Mouse (Mus musculus): ENCODE measurements around the gene Macrod2.

The Macrod2 gene

DNA sequence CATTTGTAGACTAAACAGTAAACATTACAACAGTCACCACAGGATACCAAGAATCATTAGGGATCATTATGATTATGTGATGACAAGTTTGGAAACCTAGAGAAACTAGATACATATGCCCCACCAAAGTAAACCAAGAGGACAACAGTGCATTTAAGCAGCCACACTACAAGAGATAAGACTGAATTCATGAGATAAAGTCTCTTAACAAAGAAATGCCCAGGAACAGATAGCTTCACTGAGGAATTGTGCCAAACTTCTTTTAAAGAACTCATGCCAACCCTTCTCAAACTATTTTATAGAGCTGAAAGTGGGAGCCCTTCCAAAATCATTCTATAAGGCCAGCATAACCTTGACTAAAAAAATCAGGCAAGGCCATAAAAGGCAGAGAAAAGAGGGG is 2015.0 kb downstream of the Macrod2 start:
- no peak for DNase-seq (ENCODE audit: low read depth in 1 of 2, low spot score in 2 of 2)

DNA sequence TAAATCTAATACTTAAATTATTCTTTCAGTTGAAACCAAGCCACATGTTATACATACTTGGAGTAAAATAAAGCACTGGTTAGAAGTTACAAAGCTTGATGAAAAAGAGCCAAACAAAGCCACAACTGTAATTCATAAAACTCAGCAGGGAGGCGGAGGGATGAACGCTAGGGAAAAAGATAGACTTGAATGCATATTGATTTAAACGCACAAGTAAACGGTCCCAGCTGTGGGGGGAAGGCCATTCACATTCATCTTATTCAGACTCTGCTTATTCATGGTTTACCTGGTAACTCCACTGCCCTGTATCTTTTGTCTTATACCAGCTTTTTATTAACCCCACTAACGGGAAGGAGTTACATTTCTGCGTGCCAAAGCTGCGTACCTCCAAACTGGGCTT is 2038.0 kb downstream of the Macrod2 start:
- no peak for DNase-seq (ENCODE audit: low read depth in 1 of 2, low spot score in 2 of 2)

DNA sequence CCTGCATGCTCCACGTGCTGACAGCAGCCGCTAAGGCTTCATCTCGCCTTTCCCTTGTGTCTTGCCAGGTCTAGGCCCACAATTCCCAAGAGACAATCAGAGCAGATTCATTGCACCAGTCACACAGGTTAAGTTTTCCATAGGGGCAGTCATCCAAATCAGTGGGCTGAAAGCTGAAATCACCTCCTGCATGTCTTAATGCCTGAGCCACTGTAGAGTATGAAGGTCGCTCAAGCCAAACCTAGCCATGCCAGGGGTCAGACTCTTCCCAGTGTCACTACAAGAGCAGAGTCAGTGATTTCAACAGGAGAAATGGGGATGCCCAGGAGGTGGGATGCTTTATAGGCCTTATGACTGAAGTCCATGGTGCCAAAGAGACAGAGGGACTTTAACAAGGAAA is 2039.6 kb downstream of the Macrod2 start:
- no peak for DNase-seq (ENCODE audit: low read depth in 1 of 2, low spot score in 2 of 2)

DNA sequence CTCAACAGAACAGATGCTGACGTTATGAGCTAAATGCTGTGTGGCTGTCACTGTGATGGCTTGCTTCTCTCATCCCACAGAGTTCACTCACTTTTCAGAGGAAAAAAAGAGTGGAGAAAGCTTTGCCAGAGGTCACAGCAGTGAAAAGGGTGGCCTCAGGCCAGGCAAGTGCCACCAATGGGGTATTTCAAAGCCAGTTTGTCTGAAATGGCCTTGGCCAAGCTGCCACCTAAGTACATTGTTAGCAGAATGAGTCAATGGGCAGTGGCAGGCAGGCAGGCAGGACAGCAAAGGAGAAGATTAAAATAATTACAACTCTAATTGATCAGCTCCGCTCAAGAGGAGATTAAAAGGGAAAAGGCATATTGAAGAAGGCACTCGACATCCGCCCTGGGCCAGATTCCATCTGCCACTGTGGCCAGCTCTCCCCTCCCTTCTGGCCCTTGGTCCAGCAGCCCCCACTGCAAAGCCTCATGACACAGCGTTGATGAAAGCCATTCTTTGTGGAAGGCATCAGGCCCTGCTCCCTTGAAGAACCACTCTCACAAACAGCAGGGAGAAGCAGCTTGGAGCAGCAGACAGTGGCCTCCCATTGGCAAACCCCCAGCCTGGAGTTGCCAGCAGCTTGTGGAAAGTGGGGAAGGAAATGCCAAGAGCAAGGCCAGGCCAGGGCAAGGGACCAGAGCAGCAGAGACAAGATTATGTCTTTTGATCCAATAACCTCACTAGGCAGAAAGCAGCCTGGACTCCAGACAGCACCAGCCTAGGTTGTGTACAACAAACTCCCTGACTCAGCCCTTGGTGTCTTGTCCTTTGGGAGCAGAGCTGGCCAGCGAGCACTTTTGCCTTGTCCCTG is 2042.7 kb downstream of the Macrod2 start:
- no peak for DNase-seq (ENCODE audit: low read depth in 1 of 2, low spot score in 2 of 2)

Measured in monocyte, adult 2 months (primary cell).